9 mouse cellular contexts compared by ENCODE assay signal in the genomic region with DNA sequence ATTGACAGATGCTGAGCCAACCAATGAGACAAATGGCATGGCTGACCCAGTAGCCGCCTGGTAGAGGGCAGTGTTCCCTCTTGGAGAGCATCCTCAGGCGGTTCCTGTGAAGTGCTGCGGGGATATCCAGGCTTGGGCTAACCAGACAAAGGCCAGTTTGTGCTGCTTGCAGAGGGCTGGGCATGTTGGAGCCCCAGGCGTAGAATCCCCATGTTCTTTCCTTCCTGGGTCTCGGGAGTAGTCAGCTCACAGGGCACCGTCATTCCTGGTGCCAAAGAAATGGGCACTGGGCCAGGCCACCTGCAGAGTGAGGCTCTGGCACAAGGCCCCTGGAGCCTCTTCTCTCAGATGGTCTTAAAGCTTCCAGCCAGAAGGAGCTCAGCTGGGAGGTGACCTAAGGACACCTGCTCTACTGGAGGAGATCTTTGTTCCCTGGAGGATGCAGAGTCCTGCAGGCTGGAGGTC. TPM values are rescaled to one million over a fixed set of nuclear protein-coding genes. Genes with fewer than 3 reads are reported as not detected.
DNase-seq lines count a peak whose midpoint lies in the region; ATAC-seq lines count a peak whose summit lies in the region.
"Had no signal": no experiment of that assay in that cellular context is flagged by ENCODE, and none has a peak within 500 bp of the region (broad histone marks: within the 10 kb centered on the region; RNA-seq: fewer than 3 reads in every experiment).

No protein-coding gene starts in this region.

- no peak overlapping the region for H3K27ac ChIP-seq in lung, embryonic 15.5 days
- H3K27ac ChIP-seq in forebrain, embryonic 16.5 days (ENCODE audit: low read length): 0 out of 2 replicates have a peak overlapping the region, but pooled peaks have one; percentile 30
- no peak overlapping the region for H3K27ac ChIP-seq in midbrain, embryonic 16.5 days (ENCODE audit: low read length)
- H3K27ac ChIP-seq: macrophage had no signal

- WGBS in lung, embryonic 15.5 days: 31% methylated on average over 6 of the region's 6 CpGs
- WGBS in forebrain, embryonic 16.5 days: 10% methylated on average over 6 of the region's 6 CpGs
- WGBS in midbrain, embryonic 16.5 days: 26% methylated on average over 6 of the region's 6 CpGs

- no peaks in the 10 kb centered on the region for H3K36me3 ChIP-seq in lung, embryonic 15.5 days
- H3K36me3 ChIP-seq in forebrain, embryonic 16.5 days (ENCODE audit: control insufficient read depth, insufficient read depth): no peaks in the 10 kb centered on the region
- no peaks in the 10 kb centered on the region for H3K36me3 ChIP-seq in midbrain, embryonic 16.5 days (ENCODE audit: control insufficient read depth, insufficient read depth, low read length)

- DNase-seq in embryo, embryonic 10 days (ENCODE audit: low spot score): peak; percentile 34
- DNase-seq in embryo, embryonic 9.5 days (ENCODE audit: extremely low spot score): no peak
- no peak for DNase-seq in lung, postnatal 14 days
- DNase-seq in thymus, postnatal 0 days (ENCODE audit: low spot score): no peak

- H3K4me1 ChIP-seq in lung, embryonic 15.5 days: peaks cover 39% of the 10 kb centered on the region
- peaks cover 40% of the 10 kb centered on the region for H3K4me1 ChIP-seq in forebrain, embryonic 16.5 days (replicated peaks; ENCODE audit: control insufficient read depth, insufficient read depth, low read length)
- peaks cover 30% of the 10 kb centered on the region for H3K4me1 ChIP-seq in midbrain, embryonic 16.5 days (ENCODE audit: control insufficient read depth, insufficient read depth, low read length)

- H3K9me3 ChIP-seq in lung, embryonic 15.5 days: no peaks in the 10 kb centered on the region
- no peaks in the 10 kb centered on the region for H3K9me3 ChIP-seq in forebrain, embryonic 16.5 days (ENCODE audit: control insufficient read depth, low read length)
- no peaks in the 10 kb centered on the region for H3K9me3 ChIP-seq in midbrain, embryonic 16.5 days (replicated peaks; ENCODE audit: control insufficient read depth, low read length, poor library complexity, severe bottlenecking)

- H3K4me2 ChIP-seq in lung, embryonic 15.5 days: no peak overlapping the region
- no peak overlapping the region for H3K4me2 ChIP-seq in forebrain, embryonic 16.5 days (ENCODE audit: low read length)
- H3K4me2 ChIP-seq in midbrain, embryonic 16.5 days (ENCODE audit: low read length): no peak overlapping the region

- ATAC-seq in lung, embryonic 15.5 days (ENCODE audit: borderline replicate concordance, extremely low read depth, low FRiP score, low TSS enrichment): 0 out of 2 replicates have a peak, but pooled peaks have one; percentile 2
- ATAC-seq in forebrain, embryonic 16.5 days: peak; percentile 35; the same call in 1 of the 2 replicates
- peak; percentile 55; the same call in 1 of the 2 replicates for ATAC-seq in midbrain, embryonic 16.5 days
- ATAC-seq in megakaryocyte, adult 5-6 weeks (ENCODE audit: poor library complexity, severe bottlenecking): no peak

- H3K9ac ChIP-seq in lung, embryonic 15.5 days: no peak overlapping the region
- H3K9ac ChIP-seq in forebrain, embryonic 16.5 days (replicated peaks; ENCODE audit: low read depth, low read length): no peak overlapping the region
- H3K9ac ChIP-seq in midbrain, embryonic 16.5 days (ENCODE audit: low read depth, low read length): no peak overlapping the region

- H3K4me3 ChIP-seq in lung, embryonic 15.5 days: no peak overlapping the region
- no peak overlapping the region for H3K4me3 ChIP-seq in forebrain, embryonic 16.5 days (replicated peaks; ENCODE audit: low read length)
- H3K4me3 ChIP-seq in midbrain, embryonic 16.5 days (ENCODE audit: low read depth, low read length): no peak overlapping the region

- no peaks in the 10 kb centered on the region for H3K27me3 ChIP-seq in lung, embryonic 15.5 days
- H3K27me3 ChIP-seq in forebrain, embryonic 16.5 days (replicated peaks; ENCODE audit: control insufficient read depth, insufficient read depth, low read length): no peaks in the 10 kb centered on the region
- H3K27me3 ChIP-seq in midbrain, embryonic 16.5 days (ENCODE audit: control insufficient read depth, insufficient read depth, low read depth, low read length): no peaks in the 10 kb centered on the region

RNA-seq across cellular contexts. Expression of gene C1qtnf1, which starts 8.5 kb away (rescaled TPM):
- 6.9 and 7.6 TPM in 2 replicates for polyA plus RNA-seq in lung, embryonic 15.5 days (2015; fragmentation: Nextera tagmentation; extraction: Ambion mirVana)
- 3.2 and 3.3 TPM in 2 replicates for polyA plus RNA-seq in forebrain, embryonic 16.5 days (2015; fragmentation: Nextera tagmentation; extraction: Ambion mirVana)
- 4.1 and 4.2 TPM in 2 replicates for polyA plus RNA-seq in midbrain, embryonic 16.5 days (2015; fragmentation: Nextera tagmentation; extraction: Ambion mirVana)
- not detected in 2 replicates for total RNA-seq in megakaryocyte, adult 5-6 weeks (2015)
- not detected in 2 replicates for total RNA-seq in megakaryocyte, adult 5-6 weeks (2017)
- polyA plus RNA-seq in thymus, postnatal 0 days (2015; fragmentation: Nextera tagmentation; extraction: Ambion mirVana): 2.4 and 2.8 TPM in 2 replicates

RNA-seq across cellular contexts. Expression of gene Cant1, which starts 17.6 kb away (rescaled TPM):
- 30.3 and 33.7 TPM in 2 replicates for polyA plus RNA-seq in lung, embryonic 15.5 days (2015; fragmentation: Nextera tagmentation; extraction: Ambion mirVana)
- 26.0 and 27.3 TPM in 2 replicates for polyA plus RNA-seq in forebrain, embryonic 16.5 days (2015; fragmentation: Nextera tagmentation; extraction: Ambion mirVana)
- 24.9 and 27.8 TPM in 2 replicates for polyA plus RNA-seq in midbrain, embryonic 16.5 days (2015; fragmentation: Nextera tagmentation; extraction: Ambion mirVana)
- 18.9 and 19.2 TPM in 2 replicates for total RNA-seq in megakaryocyte, adult 5-6 weeks (2015)
- 16.9 and 19.0 TPM in 2 replicates for total RNA-seq in megakaryocyte, adult 5-6 weeks (2017)
- polyA plus RNA-seq in thymus, postnatal 0 days (2015; fragmentation: Nextera tagmentation; extraction: Ambion mirVana): 24.6 and 26.6 TPM in 2 replicates

RNA-seq across cellular contexts. Expression of gene Lgals3bp, which starts 34.6 kb away (rescaled TPM):
- 4.9 and 6.9 TPM in 2 replicates for polyA plus RNA-seq in lung, embryonic 15.5 days (2015; fragmentation: Nextera tagmentation; extraction: Ambion mirVana)
- 2.7 and 2.8 TPM in 2 replicates for polyA plus RNA-seq in forebrain, embryonic 16.5 days (2015; fragmentation: Nextera tagmentation; extraction: Ambion mirVana)
- 3.8 and 4.4 TPM in 2 replicates for polyA plus RNA-seq in midbrain, embryonic 16.5 days (2015; fragmentation: Nextera tagmentation; extraction: Ambion mirVana)
- total RNA-seq in megakaryocyte, adult 5-6 weeks (2015): 63.8 and 78.5 TPM in 2 replicates
- total RNA-seq in megakaryocyte, adult 5-6 weeks (2017): 42.1 and 48.1 TPM in 2 replicates
- 100.0 and 116 TPM in 2 replicates for polyA plus RNA-seq in thymus, postnatal 0 days (2015; fragmentation: Nextera tagmentation; extraction: Ambion mirVana)

RNA-seq across cellular contexts. Expression of gene Engase, which starts 40.1 kb away (rescaled TPM):
- polyA plus RNA-seq in lung, embryonic 15.5 days (2015; fragmentation: Nextera tagmentation; extraction: Ambion mirVana): 6.0 and 7.3 TPM in 2 replicates
- 6.7 and 7.1 TPM in 2 replicates for polyA plus RNA-seq in forebrain, embryonic 16.5 days (2015; fragmentation: Nextera tagmentation; extraction: Ambion mirVana)
- 5.5 and 5.9 TPM in 2 replicates for polyA plus RNA-seq in midbrain, embryonic 16.5 days (2015; fragmentation: Nextera tagmentation; extraction: Ambion mirVana)
- total RNA-seq in megakaryocyte, adult 5-6 weeks (2015): 1.3 TPM in 2 replicates
- total RNA-seq in megakaryocyte, adult 5-6 weeks (2017): 3.7 and 5.5 TPM in 2 replicates
- 16.0 and 17.1 TPM in 2 replicates for polyA plus RNA-seq in thymus, postnatal 0 days (2015; fragmentation: Nextera tagmentation; extraction: Ambion mirVana)

Comparison
In these comparisons a context has a peak if more than half of its experiments do, and no peak if none do; other contexts are left out.
1. RNA of gene Lgals3bp, which starts 34.6 kb away (polyA plus RNA-seq): 100.0 to 116 TPM in thymus, postnatal 0 days; 4.9 to 6.9 TPM in lung, embryonic 15.5 days, 3.8 to 4.4 TPM in midbrain, embryonic 16.5 days and 2.7 to 2.8 TPM in forebrain, embryonic 16.5 days; every median in the first group is over 10 times any median in the second.